Mouse (Mus musculus): Measurements from ENCODE around the gene Paqr4. TPM values are rescaled to one million over a fixed set of nuclear protein-coding genes. Genes with fewer than 3 reads are reported as not detected.

Gene Paqr4
- total and polyA plus RNA-seq, 3 experiments = 1.0 to 2.8 (median 1.1) TPM

GRCm38 (mm10) chr17:23746767-23747166 lies 6.1 kb upstream of the Paqr4 start:
- H3K79me2 ChIP-seq (replicated peaks; ENCODE audit: control insufficient read depth, extremely low read depth, insufficient read depth, poor library complexity, severe bottlenecking) = no peaks in the 10 kb centered on the region
- no peaks in the 10 kb centered on the region for H3K9me3 ChIP-seq (replicated peaks; ENCODE audit: low read length)
- no peak overlapping the region for H3K27ac ChIP-seq (ENCODE audit: insufficient read depth, low read depth)
- dilution Hi-C loops (cut with MboI; ENCODE audit: extremely low pct_ligation_motif_present, extremely low pct_unique_long_range_greater_than_20kb, low sequenced_read_pairs) (no loop called here), in situ Hi-C loops (cut with MboI; ENCODE audit: low pct_ligation_motif_present, low pct_unique_long_range_greater_than_20kb, low sequenced_read_pairs) (no loop called here)
- H3K4me1 ChIP-seq (ENCODE audit: control insufficient read depth in 1 of 2, insufficient read depth in 2 of 2) = peaks cover 32 to 55% of the 10 kb centered on the region in 2 experiments
- DNase-seq (ENCODE audit: extremely low read depth) = no peak
- TF ChIP-seq MEF2A (IDR thresholded peaks at IDR 0.05; ENCODE audit: borderline replicate concordance, low read depth, low read length) (no peak), GABPA (IDR thresholded peaks at IDR 0.05; ENCODE audit: insufficient replicate concordance, low read depth, low read length) (no peak), EP300 (IDR thresholded peaks at IDR 0.05; ENCODE audit: low read length) (peak; percentile 71), UBTF (IDR thresholded peaks at IDR 0.05; ENCODE audit: low read depth, low read length) (no peak), NELFE (IDR thresholded peaks at IDR 0.05; ENCODE audit: low read depth, low read length) (no peak), TBP (conservative IDR thresholded peaks at IDR 0.05; ENCODE audit: low read depth, low read length) (no peak), CHD2 (IDR thresholded peaks at IDR 0.05; ENCODE audit: low read length) (no peak), MAFK (IDR thresholded peaks at IDR 0.05; ENCODE audit: insufficient replicate concordance, low read length) (no peak)
- no peak overlapping the region for H3K9ac ChIP-seq (ENCODE audit: insufficient read depth, low read depth)
- H3K4me2 ChIP-seq (ENCODE audit: insufficient read depth, low read depth, poor library complexity, severe bottlenecking) = peak overlapping the region; percentile 17; the same call in 1 of the 2 replicates
- H3K36me3 ChIP-seq (replicated peaks in 1 of 2; ENCODE audit: control insufficient read depth in 1 of 2, insufficient read depth in 1 of 2, low read length in 1 of 2) = peaks cover 6 to 13% of the 10 kb centered on the region in 2 experiments
- no peak overlapping the region for H3K4me3 ChIP-seq (replicated peaks in 1 of 3; ENCODE audit: low read depth in 2 of 3, low read length in 2 of 3, poor library complexity in 1 of 3)
- peaks cover 43% of the 10 kb centered on the region for H3K27me3 ChIP-seq (replicated peaks)

DNA sequence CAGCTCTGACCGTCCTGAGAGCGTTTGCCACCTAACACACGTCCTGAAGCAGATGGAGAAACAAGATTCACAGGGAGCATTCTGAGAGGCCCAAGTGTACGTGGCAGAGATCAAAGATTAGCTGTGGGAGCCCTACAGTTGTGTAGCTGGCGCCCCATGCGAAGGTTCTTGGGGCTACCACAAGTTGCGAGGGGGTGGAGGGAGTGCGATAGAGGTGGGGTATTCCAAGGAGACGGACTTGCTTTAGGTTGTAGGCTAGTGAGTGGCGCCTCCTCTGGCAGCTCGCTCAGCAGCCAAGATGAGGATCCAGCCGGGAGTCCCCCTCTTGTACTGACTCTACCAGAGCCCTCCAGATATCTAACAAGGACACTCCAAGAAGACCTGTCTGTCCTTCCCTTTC lies 5.6 kb upstream of the Paqr4 start:
- Histone ChIP-seq H3K4me1 (ENCODE audit: control insufficient read depth in 1 of 2, insufficient read depth in 2 of 2) (peaks cover 32 to 55% of the 10 kb centered on the region in 2 experiments), H3K27ac (ENCODE audit: insufficient read depth, low read depth) (no peak overlapping the region), H3K4me3 (replicated peaks in 1 of 3; ENCODE audit: low read depth in 2 of 3, low read length in 2 of 3, poor library complexity in 1 of 3) (peak overlapping the region in 1 of 3 experiments; percentile 2), H3K79me2 (replicated peaks; ENCODE audit: control insufficient read depth, extremely low read depth, insufficient read depth, poor library complexity, severe bottlenecking) (no peaks in the 10 kb centered on the region), H3K36me3 (replicated peaks in 1 of 2; ENCODE audit: control insufficient read depth in 1 of 2, insufficient read depth in 1 of 2, low read length in 1 of 2) (peaks cover 2 to 9% of the 10 kb centered on the region in 2 experiments), H3K9me3 (replicated peaks; ENCODE audit: low read length) (no peaks in the 10 kb centered on the region), H3K9ac (ENCODE audit: insufficient read depth, low read depth) (0 out of 2 replicates have a peak overlapping the region, but pooled peaks have one; percentile 23), H3K27me3 (replicated peaks) (peaks cover 47% of the 10 kb centered on the region), H3K4me2 (ENCODE audit: insufficient read depth, low read depth, poor library complexity, severe bottlenecking) (peak overlapping the region; percentile 17; the same call in 1 of the 2 replicates)
- TF ChIP-seq RAD21 (IDR thresholded peaks at IDR 0.05; ENCODE audit: low read depth, low read length) (peak; percentile 14), CTCF (conservative IDR thresholded peaks at IDR 0.05 in 1 of 2, IDR thresholded peaks at IDR 0.05 in 1 of 2; ENCODE audit: low read depth in 2 of 2, low read length in 2 of 2) (peak in 1 of 2 experiments; percentile 56; a peak in 2 of 4 replicates), IRF4 (IDR thresholded peaks at IDR 0.05; ENCODE audit: low read depth, low read length) (no peak), KAT2A (IDR thresholded peaks at IDR 0.05; ENCODE audit: insufficient replicate concordance, low read length) (no peak)
- no peak for DNase-seq (ENCODE audit: extremely low read depth)
- dilution Hi-C loops (cut with MboI; ENCODE audit: extremely low pct_ligation_motif_present, extremely low pct_unique_long_range_greater_than_20kb, low sequenced_read_pairs) (no loop called here), in situ Hi-C loops (cut with MboI; ENCODE audit: low pct_ligation_motif_present, low pct_unique_long_range_greater_than_20kb, low sequenced_read_pairs) (no loop called here)
